Mouse (Mus musculus) brain, embryonic 14.5 days (tissue): ENCODE data around the gene Fam71e1.

ENCODE experiments used
- CTCF ChIP-seq: fragments of 200-500 bp; IDR thresholded peaks from 2 replicates; pipeline ENCODE4 v1.5.1; 2012; ENCODE audit warnings: inconsistent platforms, mild to moderate bottlenecking, moderate library complexity, borderline replicate concordance; ENCODE audit not compliant: insufficient read depth, insufficient read length; ENCODE audit errors: extremely low read depth
- POLR2A ChIP-seq: fragments of 200-500 bp; IDR thresholded peaks from 2 replicates; pipeline ENCODE4 v1.6.1; 2012; ENCODE audit warnings: mild to moderate bottlenecking, inconsistent platforms, borderline replicate concordance; ENCODE audit not compliant: poor library complexity, insufficient read depth, insufficient read length, severe bottlenecking; ENCODE audit errors: extremely low read depth

- TF ChIP-seq CTCF: peak; percentile 74
- TF ChIP-seq POLR2A: no peak
These were observed 25.3 kb downstream of the Fam71e1 start for GRCm38 (mm10) chr7:44521710-44522109.
